Mouse (Mus musculus) lung, adult 2 months (tissue): ENCODE data around the gene Camk1d. TPM values are rescaled to one million over a fixed set of nuclear protein-coding genes. Genes with fewer than 3 reads are reported as not detected.
A peak's percentile ranks its signal among the peaks of the same experiment; 100 is the strongest.

ENCODE experiments used
- DNase-seq: peaks from one replicate; pipeline ENCODE4 v3.0.0; 2022
- H3K4me1 ChIP-seq: fragments of 200-500 bp; 2 replicates; pipeline ENCODE4 v1.6.1; 2011; ENCODE audit warnings: low read length; ENCODE audit not compliant: control insufficient read depth, insufficient read depth
- H3K4me3 ChIP-seq: fragments of 200-500 bp; replicated peaks from 2 replicates; pipeline ENCODE3; 2011; ENCODE audit warnings: low read depth, mild to moderate bottlenecking, control low read depth, low read length; ENCODE audit errors: extremely low read depth
- CTCF ChIP-seq: fragments of 200-500 bp; IDR thresholded peaks from 2 replicates; pipeline ENCODE4 v1.5.1; 2011; ENCODE audit warnings: mild to moderate bottlenecking, low read length, control low read depth; ENCODE audit not compliant: insufficient read depth
- POLR2A ChIP-seq: fragments of 200-500 bp; IDR thresholded peaks from 2 replicates; pipeline ENCODE4 v1.6.1; 2011; ENCODE audit warnings: low read depth, mild to moderate bottlenecking, control low read depth, low read length, borderline replicate concordance; ENCODE audit errors: extremely low read depth
- WGBS: fragments of 180-500 bp; shearing (Covaris S2); methylation state at CpG from one replicate; pipeline ENCODE4 v1.1.7; 2018; 5-methylcytosine and 5-hydroxymethylcytosine counted together
- polyA plus RNA-seq: library from polyadenylated mRNA; depleted of rRNA; stranded (reverse); fragments of >200 nt; gene quantifications from 2 replicates; pipeline ENCODE4 v1.2.3, GENCODE M21; 2012

Gene Camk1d
- polyA plus RNA-seq, 1 experiment, result 3.8 TPM

DNA sequence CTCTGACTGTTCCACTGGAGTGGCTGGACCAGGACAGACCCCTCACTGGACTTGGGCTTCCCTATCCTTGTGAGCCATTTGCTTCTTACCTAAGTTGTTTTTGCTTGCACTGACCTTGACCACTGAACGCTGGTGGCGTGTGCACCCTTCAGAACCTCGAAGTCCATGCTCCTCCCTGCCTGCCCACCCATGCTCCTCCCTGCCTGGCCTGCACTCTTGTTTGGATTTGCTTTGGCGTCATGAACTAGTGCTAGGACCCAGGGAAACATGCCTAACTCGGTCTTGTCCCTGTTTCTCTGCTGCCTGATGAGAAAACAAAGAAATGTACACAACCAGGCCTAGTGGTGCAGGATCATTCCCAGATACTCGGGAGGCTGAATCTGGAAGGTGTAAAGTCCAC is 40.5 kb downstream of the Camk1d start:
- no peaks in the 10 kb centered on the region for H3K4me1 ChIP-seq
- DNase-seq, result no peak
- H3K4me3 ChIP-seq, result no peak overlapping the region
- TF ChIP-seq POLR2A, result no peak
- no peak for TF ChIP-seq CTCF
- WGBS, result 62% methylated on average over 6 of the region's 6 CpGs

DNA sequence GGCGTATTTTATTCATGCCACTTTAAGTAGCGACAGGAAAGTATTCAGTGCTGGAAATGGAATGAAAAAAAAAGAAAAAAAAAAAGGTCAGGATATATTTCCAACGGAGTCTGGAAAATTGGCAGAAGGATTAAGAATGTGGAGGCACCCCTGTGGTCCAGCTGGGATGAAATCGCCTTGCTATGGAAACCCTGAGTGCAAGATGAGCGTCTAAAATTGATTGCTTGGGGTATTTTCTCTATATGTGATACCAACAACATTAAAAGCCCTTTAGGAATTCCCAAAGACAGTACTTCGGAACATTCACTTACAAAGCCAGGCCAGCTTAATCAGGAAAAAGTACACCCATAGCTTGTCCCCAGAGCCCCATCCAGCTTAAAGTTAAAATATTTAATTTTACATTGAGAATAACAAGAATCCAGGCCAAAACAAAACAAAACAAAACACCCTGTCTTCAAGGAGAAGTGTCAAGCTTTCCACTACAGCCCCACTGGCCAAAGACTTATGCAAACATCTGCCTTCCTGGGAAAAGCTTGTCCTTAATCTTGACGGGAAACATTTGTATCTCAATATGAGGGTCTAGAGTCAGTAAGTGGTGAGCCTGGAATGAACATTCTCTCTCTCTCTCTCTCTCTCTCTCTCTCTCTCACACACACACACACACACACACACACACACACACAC is 41.3 kb downstream of the Camk1d start:
- no peaks in the 10 kb centered on the region for H3K4me1 ChIP-seq
- DNase-seq, result no peak
- no peak for TF ChIP-seq POLR2A
- TF ChIP-seq CTCF, result no peak
- WGBS, result 55% methylated on average over 7 of the region's 7 CpGs
- no peak overlapping the region for H3K4me3 ChIP-seq

DNA sequence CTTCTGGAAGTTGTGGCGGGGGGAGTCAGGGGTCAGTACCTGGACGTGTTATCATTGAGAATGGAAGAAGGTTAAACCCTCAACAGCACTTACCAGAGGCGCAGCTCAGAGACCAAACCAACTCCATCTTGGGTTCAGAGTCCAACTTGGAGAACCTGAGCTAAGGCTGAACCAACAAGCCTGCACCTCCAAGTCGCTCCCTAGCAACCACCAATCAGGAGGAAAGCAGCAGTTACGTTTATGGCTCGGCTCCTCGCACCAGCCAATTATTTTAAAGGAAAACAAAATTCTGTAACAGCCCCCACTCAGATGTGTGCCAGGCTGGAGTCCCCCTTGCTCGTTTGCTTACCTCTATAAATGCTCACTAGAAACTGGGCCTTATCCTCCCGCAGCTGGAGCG is 44.2 kb downstream of the Camk1d start:
- DNase-seq, result no peak
- H3K4me1 ChIP-seq, result no peaks in the 10 kb centered on the region
- 88% methylated on average over 10 of the region's 10 CpGs for WGBS
- H3K4me3 ChIP-seq, result no peak overlapping the region
- no peak for TF ChIP-seq POLR2A

- Histone ChIP-seq H3K4me1 (no peaks in the 10 kb centered on the region), H3K4me3 (peak overlapping the region; percentile 24)
- DNase-seq, result no peak
- TF ChIP-seq POLR2A, result no peak
- TF ChIP-seq CTCF, result no peak
- 66% methylated on average over 15 of the region's 15 CpGs for WGBS
Measured at GRCm38 (mm10) chr2:5669498-5670040, 44.7 kb downstream of the Camk1d start.

DNA sequence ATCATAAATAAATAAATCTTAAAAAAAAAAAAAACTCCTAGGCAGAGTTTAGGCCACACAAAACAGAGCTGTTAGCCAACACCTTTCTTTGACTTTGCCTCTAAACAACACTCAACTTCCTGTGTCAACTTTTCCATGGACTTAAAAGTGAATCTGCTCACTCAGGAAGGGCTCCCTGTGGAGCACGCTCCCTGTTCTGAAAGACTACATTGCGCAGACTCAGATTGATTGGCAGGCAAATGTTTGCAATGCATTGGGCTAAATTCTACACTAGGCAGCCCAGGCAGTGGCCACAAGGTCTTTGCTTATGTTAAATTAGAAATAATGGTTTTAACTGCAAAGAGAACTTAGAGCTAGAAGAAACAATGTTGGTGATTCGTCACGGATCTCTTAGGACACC is 45.4 kb downstream of the Camk1d start:
- WGBS, result 74% methylated on average over 4 of the region's 4 CpGs

GRCm38 (mm10) chr2:5663499-5663898 is 50.8 kb downstream of the Camk1d start:
- no peak for DNase-seq
- TF ChIP-seq POLR2A (no peak), CTCF (no peak)
- Histone ChIP-seq H3K4me1 (no peaks in the 10 kb centered on the region), H3K4me3 (no peak overlapping the region)
- WGBS, result 91% methylated on average over 9 of the region's 9 CpGs

More for the DNA sequence above, 45.4 kb downstream of the Camk1d start:
- no peak for DNase-seq
- no peaks in the 10 kb centered on the region for H3K4me1 ChIP-seq
- TF ChIP-seq CTCF, result no peak
- no peak for TF ChIP-seq POLR2A
- H3K4me3 ChIP-seq, result no peak overlapping the region

- no peak for DNase-seq
- Histone ChIP-seq H3K4me1 (no peaks in the 10 kb centered on the region), H3K4me3 (no peak overlapping the region)
- TF ChIP-seq CTCF (no peak), POLR2A (no peak)
- 66% methylated on average over 5 of the region's 5 CpGs for WGBS
Measured at GRCm38 (mm10) chr2:5661946-5662345, 52.4 kb downstream of the Camk1d start.

- TF ChIP-seq CTCF, result no peak
- TF ChIP-seq POLR2A, result no peak
- 36% methylated on average over 3 of the region's 3 CpGs for WGBS
- Histone ChIP-seq H3K4me3 (no peak overlapping the region), H3K4me1 (no peaks in the 10 kb centered on the region)
- DNase-seq, result no peak
Measured at GRCm38 (mm10) chr2:5658000-5658399, 56.3 kb downstream of the Camk1d start.

- 71% methylated on average over 3 of the region's 3 CpGs for WGBS
- no peak overlapping the region for H3K4me3 ChIP-seq
- TF ChIP-seq CTCF, result no peak
- DNase-seq, result no peak
- H3K4me1 ChIP-seq, result no peaks in the 10 kb centered on the region
Measured at GRCm38 (mm10) chr2:5656326-5656725, 58.0 kb downstream of the Camk1d start.

DNA sequence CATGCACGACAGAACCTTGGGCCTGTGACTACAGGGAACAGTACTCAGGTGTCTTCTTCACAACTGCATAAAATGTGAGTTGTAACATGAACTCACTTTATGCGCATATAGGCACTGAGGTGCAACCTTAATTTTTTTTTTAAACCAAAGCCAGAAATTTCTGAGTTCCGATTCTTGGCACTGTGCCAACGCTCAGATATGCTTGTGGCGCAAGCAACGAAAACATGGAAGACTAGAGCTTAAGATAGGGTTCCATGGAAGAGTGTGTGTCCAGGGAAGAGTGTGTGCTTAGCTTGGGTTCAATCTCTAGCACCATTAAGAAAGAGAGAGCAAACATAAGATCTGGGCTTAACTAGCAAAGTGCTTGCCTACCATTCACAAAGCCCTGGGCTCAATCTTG is 62.2 kb downstream of the Camk1d start:
- TF ChIP-seq POLR2A (no peak), CTCF (no peak)
- WGBS, result 59% methylated on average over 6 of the region's 6 CpGs
- no peaks in the 10 kb centered on the region for H3K4me1 ChIP-seq
- DNase-seq, result no peak
- H3K4me3 ChIP-seq, result no peak overlapping the region

DNA sequence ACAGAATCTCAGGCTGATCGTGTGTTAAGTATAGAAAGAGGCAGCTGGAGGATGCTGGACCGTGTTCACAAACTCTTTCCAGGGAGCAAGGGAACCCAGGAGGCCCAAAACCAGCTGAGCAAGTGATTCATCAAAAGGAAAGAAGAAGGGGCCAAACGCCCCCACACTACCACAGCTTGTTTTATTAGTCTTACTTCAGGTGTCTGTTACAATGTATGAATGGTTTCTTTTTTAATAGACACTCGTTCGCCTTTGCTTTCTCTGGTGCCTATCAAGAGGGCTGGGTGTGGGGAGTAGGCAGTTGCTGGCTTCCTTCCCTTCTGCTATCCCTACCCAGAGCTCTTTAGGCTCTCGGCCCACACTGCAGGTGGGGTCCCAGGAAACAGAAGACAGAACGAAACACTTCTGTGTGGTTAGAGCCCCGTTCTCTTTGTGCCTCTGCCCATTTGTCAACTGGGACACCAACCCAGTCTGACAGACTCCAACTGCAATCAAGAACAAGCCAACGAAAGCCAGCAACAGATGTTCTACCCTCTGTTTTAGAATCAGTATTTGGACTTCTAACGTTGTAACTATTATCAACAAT is 62.9 kb downstream of the Camk1d start:
- TF ChIP-seq CTCF, result no peak
- DNase-seq, result no peak
- no peak overlapping the region for H3K4me3 ChIP-seq
- WGBS, result 61% methylated on average over 10 of the region's 10 CpGs
- H3K4me1 ChIP-seq, result no peaks in the 10 kb centered on the region
